Mouse (Mus musculus) MEL (cell line): ENCODE measurements at regions not wholly inside any gene's neighbourhood (a gene's known extent, or its start where the extent isn't known, plus 50 kb on each side); places are given as distances from the start of the nearest gene placed in this dataset.

ENCODE experiments used
- CTCF ChIP-seq, 3 experiments: IDR thresholded peaks in 2 of 3; conservative IDR thresholded peaks in 1 of 3; 2 replicates each; pipeline ENCODE4 v1.5.1; 2011 to 2012; ENCODE audit warnings: low read length in 3 of 3, low read depth in 2 of 3, mild to moderate bottlenecking in 2 of 3, improper control_type of control experiment in 1 of 3, inconsistent platforms in 1 of 3, mixed read lengths in 1 of 3, moderate library complexity in 1 of 3; ENCODE audit not compliant: control insufficient read depth in 1 of 3, insufficient read depth in 1 of 3, poor library complexity in 1 of 3, severe bottlenecking in 1 of 3
- EP300 ChIP-seq, 2 experiments: IDR thresholded peaks; 2 replicates each; pipeline ENCODE4 v1.6.1; 2011; ENCODE audit warnings: improper control_type of control experiment in 2 of 2, low read length in 2 of 2, low read depth in 1 of 2, mild to moderate bottlenecking in 1 of 2
- HCFC1 ChIP-seq: IDR thresholded peaks from 2 replicates; pipeline ENCODE4 v1.6.1; 2012; ENCODE audit warnings: low read depth, mild to moderate bottlenecking, inconsistent platforms, low read length, improper control_type of control experiment, moderate library complexity
- POLR2A ChIP-seq, 2 experiments: IDR thresholded peaks; 2 replicates each; pipeline ENCODE4 v1.6.1; 2011 to 2012; ENCODE audit warnings: low read length in 2 of 2, mild to moderate bottlenecking in 2 of 2, control low read depth in 1 of 2, improper control_type of control experiment in 1 of 2, low read depth in 1 of 2, moderate library complexity in 1 of 2; ENCODE audit not compliant: control insufficient read depth in 1 of 2, insufficient read depth in 1 of 2, poor library complexity in 1 of 2
- POLR2AphosphoS5 ChIP-seq: IDR thresholded peaks from 2 replicates; pipeline ENCODE4 v1.6.1; 2012; ENCODE audit warnings: low read depth, borderline replicate concordance, mild to moderate bottlenecking, inconsistent platforms, low read length, moderate library complexity, mixed read lengths
- TAL1 ChIP-seq: IDR thresholded peaks from 2 replicates; pipeline ENCODE4 v1.6.1; 2012; ENCODE audit warnings: mild to moderate bottlenecking, inconsistent platforms, low read length, moderate library complexity, mixed read lengths
- TCF12 ChIP-seq: IDR thresholded peaks from 2 replicates; pipeline ENCODE4 v1.6.1; 2014; ENCODE audit warnings: low read depth, mild to moderate bottlenecking, inconsistent platforms, low read length, improper control_type of control experiment, moderate library complexity
- USF1 ChIP-seq: IDR thresholded peaks from 2 replicates; pipeline ENCODE4 v1.6.1; 2014; ENCODE audit warnings: low read depth, mild to moderate bottlenecking, inconsistent platforms, low read length, improper control_type of control experiment, moderate library complexity

GRCm38 (mm10) chr5:74857861-74858260 is 155.1 kb upstream of the Lnx1 start:
- TF ChIP-seq CTCF (IDR thresholded peaks at IDR 0.05 in 2 of 3, conservative IDR thresholded peaks at IDR 0.05 in 1 of 3; ENCODE audit: control insufficient read depth in 1 of 3, insufficient read depth in 1 of 3, low read depth in 2 of 3, low read length in 3 of 3, poor library complexity in 1 of 3, severe bottlenecking in 1 of 3) (no peak), POLR2AphosphoS5 (no peak), POLR2A (IDR thresholded peaks at IDR 0.05; ENCODE audit: control insufficient read depth in 1 of 2, insufficient read depth in 1 of 2, low read depth in 1 of 2, low read length in 2 of 2, poor library complexity in 1 of 2) (no peak), EP300 (IDR thresholded peaks at IDR 0.05; ENCODE audit: low read depth in 1 of 2, low read length in 2 of 2) (no peak), TCF12 (no peak), TAL1 (no peak), HCFC1 (no peak), USF1 (no peak)
